ENCODE assay signal across 21 mouse cellular contexts in genomic region chr11:62949548-62949947, GRCm38 (mm10). TPM values are rescaled to one million over a fixed set of nuclear protein-coding genes. Genes with fewer than 3 reads are reported as not detected.
DNase-seq lines count a peak whose midpoint lies in the region; ATAC-seq and TF ChIP-seq lines count a peak whose summit lies in the region.
"Had no signal": no experiment of that assay in that cellular context is flagged by ENCODE, and none has a peak within 500 bp of the region (broad histone marks: within the 10 kb centered on the region; RNA-seq: fewer than 3 reads in every experiment).

No protein-coding gene starts in this region.

- no peak overlapping the region for H3K4me2 ChIP-seq in kidney, embryonic 15.5 days
- H3K4me2 ChIP-seq in midbrain, embryonic 16.5 days (ENCODE audit: low read length): no peak overlapping the region
- H3K4me2 ChIP-seq: embryonic facial prominence, embryonic 12.5 days; heart, embryonic 13.5 days; limb, embryonic 12.5 days; liver, embryonic 13.5 days had no signal

- no peaks in the 10 kb centered on the region for H3K4me1 ChIP-seq in kidney, adult 2 months (ENCODE audit: control insufficient read depth, insufficient read depth, low read length)
- no peaks in the 10 kb centered on the region for H3K4me1 ChIP-seq in kidney, embryonic 15.5 days
- no peaks in the 10 kb centered on the region for H3K4me1 ChIP-seq in midbrain, embryonic 16.5 days (ENCODE audit: control insufficient read depth, insufficient read depth, low read length)
- H3K4me1 ChIP-seq: embryonic facial prominence, embryonic 12.5 days; heart, embryonic 13.5 days; liver, embryonic 13.5 days had no signal

- H3K4me3 ChIP-seq in kidney, adult 2 months (ENCODE audit: insufficient read depth, low read depth, low read length): no peak overlapping the region
- no peak overlapping the region for H3K4me3 ChIP-seq in kidney, embryonic 15.5 days (replicated peaks)
- H3K4me3 ChIP-seq in midbrain, embryonic 16.5 days (ENCODE audit: low read depth, low read length): no peak overlapping the region
- H3K4me3 ChIP-seq: embryonic facial prominence, embryonic 12.5 days; heart, embryonic 13.5 days; limb, embryonic 12.5 days; liver, embryonic 13.5 days had no signal

- H3K27me3 ChIP-seq in kidney, adult 2 months (replicated peaks; ENCODE audit: control insufficient read depth, insufficient read depth, low read length): no peaks in the 10 kb centered on the region
- no peaks in the 10 kb centered on the region for H3K27me3 ChIP-seq in kidney, embryonic 15.5 days
- no peaks in the 10 kb centered on the region for H3K27me3 ChIP-seq in midbrain, embryonic 16.5 days (ENCODE audit: control insufficient read depth, insufficient read depth, low read depth, low read length)
- H3K27me3 ChIP-seq: embryonic facial prominence, embryonic 12.5 days; heart, embryonic 13.5 days; limb, embryonic 12.5 days; liver, embryonic 13.5 days had no signal

- H3K36me3 ChIP-seq in kidney, adult 2 months (ENCODE audit: control insufficient read depth, insufficient read depth, low read length): no peaks in the 10 kb centered on the region
- H3K36me3 ChIP-seq in kidney, embryonic 15.5 days: no peaks in the 10 kb centered on the region
- H3K36me3 ChIP-seq in midbrain, embryonic 16.5 days (ENCODE audit: control insufficient read depth, insufficient read depth, low read length): no peaks in the 10 kb centered on the region
- H3K36me3 ChIP-seq: embryonic facial prominence, embryonic 12.5 days; heart, embryonic 13.5 days; limb, embryonic 12.5 days; liver, embryonic 13.5 days had no signal

- no peak overlapping the region for H3K27ac ChIP-seq in kidney, adult 2 months (ENCODE audit: insufficient read depth, low read depth, low read length)
- no peak overlapping the region for H3K27ac ChIP-seq in kidney, embryonic 15.5 days
- H3K27ac ChIP-seq in midbrain, embryonic 16.5 days (ENCODE audit: low read length): no peak overlapping the region
- H3K27ac ChIP-seq: embryonic facial prominence, embryonic 12.5 days; heart, embryonic 13.5 days; limb, embryonic 12.5 days; liver, embryonic 13.5 days had no signal

- no peaks in the 10 kb centered on the region for H3K9me3 ChIP-seq in kidney, embryonic 15.5 days (replicated peaks)
- H3K9me3 ChIP-seq in midbrain, embryonic 16.5 days (replicated peaks; ENCODE audit: control insufficient read depth, low read length, poor library complexity, severe bottlenecking): no peaks in the 10 kb centered on the region
- H3K9me3 ChIP-seq: embryonic facial prominence, embryonic 12.5 days; heart, embryonic 13.5 days; limb, embryonic 12.5 days; liver, embryonic 13.5 days had no signal

- no peak for TF ChIP-seq POLR2A in kidney, adult 2 months (IDR thresholded peaks at IDR 0.05; ENCODE audit: low read depth, low read length)

- TF ChIP-seq CTCF in kidney, adult 2 months (conservative IDR thresholded peaks at IDR 0.05; ENCODE audit: insufficient read depth, insufficient read length, low read depth, low read length): no peak

- no peak overlapping the region for H3K9ac ChIP-seq in kidney, embryonic 15.5 days
- H3K9ac ChIP-seq in midbrain, embryonic 16.5 days (ENCODE audit: low read depth, low read length): no peak overlapping the region
- H3K9ac ChIP-seq: embryonic facial prominence, embryonic 12.5 days; forebrain, postnatal 0 days; heart, embryonic 13.5 days; limb, embryonic 12.5 days; liver, embryonic 13.5 days had no signal

- peak; percentile 11 for DNase-seq in kidney, adult 2 months
- peak; percentile 74 for DNase-seq in lung, postnatal 10 days
- DNase-seq in lung, adult 18-20 months: no peak
- DNase-seq in adipocyte (ENCODE audit: low spot score): peak; percentile 51
- no peak for DNase-seq in frontal cortex, postnatal 36 days (ENCODE audit: low spot score in 2 of 2)
- DNase-seq: adrenal gland, postnatal 25 days; cerebellum, adult 18-20 months; forebrain, postnatal 0 days; gastrocnemius, postnatal 10 days; liver, embryonic 13.5 days; midbrain, embryonic 14.5 days; right cerebral cortex, adult 18-20 months; thymus, adult 2 months had no signal

- no peak for ATAC-seq in kidney, embryonic 15.5 days (replicated peaks; ENCODE audit: low FRiP score)
- ATAC-seq in midbrain, embryonic 16.5 days: no peak
- ATAC-seq: activated CD4-positive, CD25-positive, alpha-beta regulatory T cell, adult 4 months; forebrain, postnatal 0 days had no signal

- WGBS in kidney, adult 2 months: 87% methylated on average over 1 of the region's 1 CpGs
- WGBS in kidney, embryonic 15.5 days: 89% methylated on average over 1 of the region's 1 CpGs
- WGBS in midbrain, embryonic 16.5 days: 79% methylated on average over 1 of the region's 1 CpGs

RNA-seq across cellular contexts. Expression of gene Cdrt4, which starts 1.4 kb away (rescaled TPM):
- 0.14 TPM in 1 of 2 replicates, not detected in the other for polyA plus RNA-seq in kidney, adult 2 months (2012; rRNA removed)
- polyA plus RNA-seq in kidney, embryonic 15.5 days (2015; fragmentation: Nextera tagmentation; extraction: Ambion mirVana): not detected in 2 replicates
- polyA plus RNA-seq in midbrain, embryonic 16.5 days (2015; fragmentation: Nextera tagmentation; extraction: Ambion mirVana): not detected in 2 replicates
- polyA plus RNA-seq: activated CD4-positive, CD25-positive, alpha-beta regulatory T cell, adult 4 months; forebrain, postnatal 0 days; heart, embryonic 13.5 days; hindbrain, embryonic 11.5 days; kidney, embryonic 16.5 days; limb, embryonic 12.5 days; liver, embryonic 13.5 days; midbrain, embryonic 14.5 days; thymus, adult 2 months had no signal

Comparison
In these comparisons a context has a peak if more than half of its experiments do, and no peak if none do; other contexts are left out.
1. DNase-seq: peak in kidney, adult 2 months (single experiment), lung, postnatal 10 days (single experiment) and adipocyte (single experiment); none in lung, adult 18-20 months (0 of 2) and frontal cortex, postnatal 36 days (0 of 2).